Mouse (Mus musculus) embryonic facial prominence, embryonic 12.5 days (tissue): ENCODE measurements at regions not wholly inside any gene's neighbourhood (a gene's known extent, or its start where the extent isn't known, plus 50 kb on each side); places are given as distances from the start of the nearest gene placed in this dataset.
A peak's percentile ranks its signal among the peaks of the same experiment; 100 is the strongest.

Experiments used
- ATAC-seq: fragments of 200-750 bp; cut with Nextera tagmentation; 2 replicates; pipeline ENCODE4 v1.8.0; 2017; ENCODE audit not compliant: insufficient number of reproducible peaks, insufficient read depth, low FRiP score, low TSS enrichment
- H3K27ac ChIP-seq: fragments of 300-500 bp; sonication (generic); 2 replicates; pipeline ENCODE4 v1.5.1; 2016; ENCODE audit warnings: mild to moderate bottlenecking
- H3K27me3 ChIP-seq: fragments of 300-500 bp; sonication (generic); 2 replicates; pipeline ENCODE4 v1.6.1; 2016; ENCODE audit warnings: mild to moderate bottlenecking, moderate library complexity
- H3K36me3 ChIP-seq: fragments of 300-500 bp; sonication (generic); 2 replicates; pipeline ENCODE4 v1.6.1; 2016; ENCODE audit warnings: mild to moderate bottlenecking
- H3K4me1 ChIP-seq: fragments of 300-500 bp; sonication (generic); 2 replicates; pipeline ENCODE4 v1.6.1; 2016
- H3K4me2 ChIP-seq: fragments of 300-500 bp; sonication (generic); replicated peaks from 2 replicates; pipeline ENCODE4 v1.6.1; 2016; ENCODE audit warnings: mild to moderate bottlenecking, moderate library complexity
- H3K4me3 ChIP-seq: fragments of 300-500 bp; sonication (generic); 2 replicates; pipeline ENCODE4 v1.5.1; 2016; ENCODE audit warnings: mild to moderate bottlenecking
- H3K9ac ChIP-seq: fragments of 300-500 bp; sonication (generic); 2 replicates; pipeline ENCODE4 v1.6.1; 2016; ENCODE audit warnings: mild to moderate bottlenecking, moderate library complexity
- H3K9me3 ChIP-seq: fragments of 300-500 bp; sonication (generic); 2 replicates; pipeline ENCODE4 v1.6.1; 2016; ENCODE audit warnings: mild to moderate bottlenecking, moderate library complexity
- WGBS: fragments of 180-500 bp; shearing (Covaris S2); methylation state at CpG from one replicate; pipeline ENCODE4 v1.1.7; 2016; 5-methylcytosine and 5-hydroxymethylcytosine counted together

GRCm38 (mm10) chr16:29822110-29822509 lies 242.1 kb upstream of the Hes1 start:
- Histone ChIP-seq H3K27ac (no peak overlapping the region), H3K36me3 (no peaks in the 10 kb centered on the region)

GRCm38 (mm10) chr16:29822843-29823401 lies 241.3 kb upstream of the Hes1 start:
- peaks cover 9% of the 10 kb centered on the region; the same call in 1 of the 2 replicates for H3K4me1 ChIP-seq
- WGBS: 49% methylated on average over 8 of the region's 8 CpGs
- no peak overlapping the region for H3K4me2 ChIP-seq

More at GRCm38 (mm10) chr16:29822110-29822509, 242.1 kb upstream of the Hes1 start:
- ATAC-seq: no peak
- WGBS: 73% methylated on average over 7 of the region's 7 CpGs
- Histone ChIP-seq H3K4me2 (no peak overlapping the region), H3K4me1 (peaks cover 9% of the 10 kb centered on the region), H3K9me3 (no peaks in the 10 kb centered on the region), H3K4me3 (no peak overlapping the region), H3K27me3 (no peaks in the 10 kb centered on the region), H3K9ac (no peak overlapping the region)

GRCm38 (mm10) chr16:29826927-29827326 lies 237.3 kb upstream of the Hes1 start:
- no peak overlapping the region for H3K4me3 ChIP-seq
- no peaks in the 10 kb centered on the region for H3K36me3 ChIP-seq
- no peaks in the 10 kb centered on the region for H3K27me3 ChIP-seq
- no peak overlapping the region for H3K9ac ChIP-seq
- no peak for ATAC-seq
- no peak overlapping the region for H3K27ac ChIP-seq
- no peak overlapping the region for H3K4me2 ChIP-seq
- H3K9me3 ChIP-seq: 0 out of 2 replicates have a peak, but pooled peaks cover 6% of the 10 kb centered on the region
- H3K4me1 ChIP-seq: peaks cover 5% of the 10 kb centered on the region; the same call in 1 of the 2 replicates
- WGBS: 85% methylated on average over 5 of the region's 5 CpGs

More at GRCm38 (mm10) chr16:29822843-29823401, 241.3 kb upstream of the Hes1 start:
- no peak overlapping the region for H3K27ac ChIP-seq
- H3K9ac ChIP-seq: no peak overlapping the region
- ATAC-seq: no peak
- no peaks in the 10 kb centered on the region for H3K27me3 ChIP-seq
- no peak overlapping the region for H3K4me3 ChIP-seq
- 0 out of 2 replicates have a peak, but pooled peaks cover 3% of the 10 kb centered on the region for H3K9me3 ChIP-seq
- no peaks in the 10 kb centered on the region for H3K36me3 ChIP-seq

- no peak overlapping the region for H3K4me3 ChIP-seq
- no peak for ATAC-seq
- no peak overlapping the region for H3K4me2 ChIP-seq
- 0 out of 2 replicates have a peak, but pooled peaks cover 6% of the 10 kb centered on the region for H3K9me3 ChIP-seq
- H3K9ac ChIP-seq: no peak overlapping the region
- H3K4me1 ChIP-seq: no peaks in the 10 kb centered on the region; the same call in 1 of the 2 replicates
- 97% methylated on average over 1 of the region's 1 CpGs for WGBS
- H3K36me3 ChIP-seq: no peaks in the 10 kb centered on the region
- no peaks in the 10 kb centered on the region for H3K27me3 ChIP-seq
- H3K27ac ChIP-seq: no peak overlapping the region
Measured at GRCm38 (mm10) chr16:29827776-29828175, 236.4 kb upstream of the Hes1 start.

GRCm38 (mm10) chr16:29829457-29829856 lies 234.7 kb upstream of the Hes1 start:
- 83% methylated on average over 9 of the region's 9 CpGs for WGBS
- no peaks in the 10 kb centered on the region; the same call in 1 of the 2 replicates for H3K4me1 ChIP-seq
- no peak overlapping the region for H3K4me3 ChIP-seq
- no peak overlapping the region for H3K27ac ChIP-seq
- no peaks in the 10 kb centered on the region for H3K27me3 ChIP-seq
- no peak overlapping the region for H3K9ac ChIP-seq
- H3K9me3 ChIP-seq: 0 out of 2 replicates have a peak, but pooled peaks cover 6% of the 10 kb centered on the region
- H3K36me3 ChIP-seq: no peaks in the 10 kb centered on the region
- ATAC-seq: no peak
- H3K4me2 ChIP-seq: no peak overlapping the region

GRCm38 (mm10) chr16:29830101-29830500 lies 234.1 kb upstream of the Hes1 start:
- Histone ChIP-seq H3K4me3 (no peak overlapping the region), H3K4me2 (no peak overlapping the region), H3K36me3 (no peaks in the 10 kb centered on the region), H3K27ac (no peak overlapping the region), H3K9me3 (0 out of 2 replicates have a peak, but pooled peaks cover 6% of the 10 kb centered on the region), H3K9ac (no peak overlapping the region), H3K27me3 (no peaks in the 10 kb centered on the region), H3K4me1 (no peaks in the 10 kb centered on the region; the same call in 1 of the 2 replicates)
- no peak for ATAC-seq

GRCm38 (mm10) chr16:29833298-29833697 lies 230.9 kb upstream of the Hes1 start:
- peaks cover 7% of the 10 kb centered on the region; the same call in 1 of the 2 replicates for H3K4me1 ChIP-seq
- 80% methylated on average over 11 of the region's 11 CpGs for WGBS
- no peak for ATAC-seq
- no peak overlapping the region for H3K9ac ChIP-seq
- no peak overlapping the region for H3K4me2 ChIP-seq
- no peaks in the 10 kb centered on the region for H3K9me3 ChIP-seq
- H3K4me3 ChIP-seq: no peak overlapping the region
- no peaks in the 10 kb centered on the region for H3K36me3 ChIP-seq
- H3K27ac ChIP-seq: no peak overlapping the region
- H3K27me3 ChIP-seq: 0 out of 2 replicates have a peak, but pooled peaks cover 6% of the 10 kb centered on the region

- H3K27ac ChIP-seq: no peak overlapping the region
- WGBS: 76% methylated on average over 6 of the region's 6 CpGs
- no peaks in the 10 kb centered on the region for H3K9me3 ChIP-seq
- no peak overlapping the region for H3K9ac ChIP-seq
- ATAC-seq: no peak
- no peak overlapping the region for H3K4me3 ChIP-seq
- H3K4me1 ChIP-seq: peaks cover 11% of the 10 kb centered on the region
- no peak overlapping the region for H3K4me2 ChIP-seq
- no peaks in the 10 kb centered on the region for H3K36me3 ChIP-seq
- 0 out of 2 replicates have a peak, but pooled peaks cover 6% of the 10 kb centered on the region for H3K27me3 ChIP-seq
Measured at GRCm38 (mm10) chr16:29833875-29834274, 230.3 kb upstream of the Hes1 start.

- peaks cover 17% of the 10 kb centered on the region for H3K4me1 ChIP-seq
- H3K4me2 ChIP-seq: no peak overlapping the region
- 0 out of 2 replicates have a peak, but pooled peaks cover 6% of the 10 kb centered on the region for H3K27me3 ChIP-seq
Measured at GRCm38 (mm10) chr16:29834669-29835068, 229.5 kb upstream of the Hes1 start.

GRCm38 (mm10) chr16:29837025-29837629 lies 227.1 kb upstream of the Hes1 start:
- ATAC-seq: no peak
- 11% methylated on average over 14 of the region's 14 CpGs for WGBS
- Histone ChIP-seq H3K36me3 (no peaks in the 10 kb centered on the region), H3K4me1 (peaks cover 25% of the 10 kb centered on the region), H3K4me2 (peak overlapping the region; percentile 43), H3K4me3 (no peak overlapping the region), H3K27ac (no peak overlapping the region), H3K9ac (no peak overlapping the region), H3K9me3 (no peaks in the 10 kb centered on the region), H3K27me3 (peaks cover 6% of the 10 kb centered on the region; the same call in 1 of the 2 replicates)

More at GRCm38 (mm10) chr16:29834669-29835068, 229.5 kb upstream of the Hes1 start:
- no peaks in the 10 kb centered on the region for H3K36me3 ChIP-seq
- no peaks in the 10 kb centered on the region for H3K9me3 ChIP-seq
- 68% methylated on average over 6 of the region's 6 CpGs for WGBS
- H3K4me3 ChIP-seq: no peak overlapping the region
- ATAC-seq: no peak
- H3K9ac ChIP-seq: no peak overlapping the region
- H3K27ac ChIP-seq: no peak overlapping the region

GRCm38 (mm10) chr16:29837874-29838273 lies 226.3 kb upstream of the Hes1 start:
- no peaks in the 10 kb centered on the region for H3K9me3 ChIP-seq
- no peak overlapping the region for H3K27ac ChIP-seq
- no peak overlapping the region for H3K4me2 ChIP-seq
- no peak overlapping the region for H3K4me3 ChIP-seq
- WGBS: 63% methylated on average over 5 of the region's 5 CpGs
- peaks cover 6% of the 10 kb centered on the region; the same call in 1 of the 2 replicates for H3K27me3 ChIP-seq
- H3K4me1 ChIP-seq: peaks cover 25% of the 10 kb centered on the region
- H3K36me3 ChIP-seq: no peaks in the 10 kb centered on the region
- H3K9ac ChIP-seq: no peak overlapping the region
- no peak for ATAC-seq
